Mouse (Mus musculus): Measurements from ENCODE around the gene Elovl6.

The Elovl6 gene

DNA sequence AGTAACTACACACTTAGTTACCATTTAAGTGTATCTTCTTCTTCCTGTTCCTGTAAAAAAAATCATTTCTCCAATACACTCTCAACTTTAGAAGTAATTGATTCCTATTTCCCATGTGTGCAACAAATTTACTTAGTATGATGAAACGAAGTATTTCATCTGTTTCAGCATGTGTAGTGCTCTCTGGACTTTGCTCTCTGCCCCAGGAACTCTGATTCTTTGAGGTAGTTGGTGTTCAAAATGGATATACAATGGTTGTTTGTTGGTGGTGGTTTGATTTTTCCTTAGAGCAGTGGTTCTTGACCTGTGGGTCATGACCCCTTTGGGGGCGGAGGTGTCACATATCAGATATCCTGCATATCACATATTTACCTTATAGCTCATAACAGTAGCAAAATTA lies 32.7 kb downstream of the Elovl6 start:
- DNase-seq (ENCODE audit: low read depth in 2 of 2, low spot score in 2 of 2) = no peak

DNA sequence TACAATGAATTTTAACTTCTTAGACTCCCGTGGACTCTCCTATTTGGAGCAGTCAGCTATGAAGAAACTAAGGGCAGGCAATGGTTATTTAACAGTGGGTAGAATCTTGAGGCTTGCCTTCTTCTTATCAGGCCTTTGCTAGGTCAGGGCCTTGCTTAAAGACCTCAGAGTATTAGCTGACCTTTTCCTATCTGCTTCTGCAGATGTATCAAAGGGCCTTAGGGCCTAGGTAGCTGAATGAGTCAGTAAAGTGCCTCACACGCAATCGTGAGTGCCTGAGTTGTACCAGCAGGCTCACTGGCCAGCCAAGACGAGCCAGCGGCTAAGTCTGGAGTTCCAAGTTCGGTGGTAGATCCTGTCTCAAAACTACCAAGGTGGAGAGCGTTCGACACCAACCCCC lies 33.3 kb downstream of the Elovl6 start:
- no peak for DNase-seq (ENCODE audit: low read depth in 2 of 2, low spot score in 2 of 2)

DNA sequence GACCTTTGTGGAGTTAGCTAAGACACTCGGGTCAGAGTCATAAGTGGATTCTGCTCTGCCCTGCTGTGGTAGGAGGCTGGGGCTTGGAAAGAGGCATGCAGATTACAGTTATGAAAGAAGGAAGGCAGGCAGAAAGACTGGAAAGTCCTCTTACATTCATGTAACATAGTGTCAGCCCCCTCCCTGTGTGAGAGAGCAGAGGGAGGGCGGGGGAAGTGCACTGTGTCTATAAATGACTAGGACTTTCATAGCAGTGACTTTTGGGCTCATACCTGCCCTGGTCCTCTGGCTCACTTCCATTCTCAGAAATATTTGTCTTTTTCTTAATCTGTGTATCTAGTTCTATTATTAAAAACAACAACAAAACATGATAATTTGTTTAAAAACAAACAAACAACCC lies 33.9 kb downstream of the Elovl6 start:
- DNase-seq (ENCODE audit: low read depth in 2 of 2, low spot score in 2 of 2) = no peak

DNA sequence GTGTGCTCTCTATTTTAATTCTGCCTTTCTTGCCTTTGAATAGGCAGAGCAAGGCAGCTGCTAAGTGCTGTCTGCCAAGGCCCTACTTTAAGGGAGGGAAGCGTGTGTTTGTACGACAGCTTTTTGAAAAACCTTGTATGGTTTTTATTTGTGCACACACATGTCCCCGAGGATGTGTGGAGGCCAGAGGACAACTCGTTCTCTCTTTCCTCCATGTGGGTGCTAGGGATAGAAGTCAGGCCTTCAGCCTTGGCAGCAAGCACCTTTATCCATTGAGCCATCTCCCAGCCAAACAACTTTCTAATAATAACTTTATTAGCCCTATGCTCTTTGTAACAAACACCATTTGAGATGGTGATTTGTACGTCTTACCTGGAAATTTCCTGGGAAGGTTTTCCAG lies 34.7 kb downstream of the Elovl6 start:
- no peak for DNase-seq (ENCODE audit: low read depth in 2 of 2, low spot score in 2 of 2)

DNA sequence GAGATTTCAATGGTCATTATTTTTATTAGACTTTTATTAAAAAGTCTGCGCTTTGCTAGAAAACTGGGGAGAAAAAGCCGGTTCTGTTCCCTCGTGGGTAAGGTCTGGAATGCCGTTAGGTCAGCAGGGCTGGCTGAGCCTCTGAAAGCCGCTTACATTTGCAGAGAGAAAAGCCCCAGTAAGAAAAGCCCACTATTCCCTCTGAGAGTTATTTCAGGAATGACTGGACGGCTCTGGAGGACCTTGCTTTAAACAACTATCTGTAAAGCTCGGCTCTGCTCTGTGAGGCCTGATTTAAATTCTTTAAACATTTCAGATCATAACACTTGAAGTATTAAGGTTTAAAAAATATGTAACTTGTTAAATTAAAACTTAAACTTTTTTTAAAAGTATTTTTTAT lies 36.4 kb downstream of the Elovl6 start:
- DNase-seq (ENCODE audit: low read depth in 2 of 2, low spot score in 2 of 2) = no peak

DNA sequence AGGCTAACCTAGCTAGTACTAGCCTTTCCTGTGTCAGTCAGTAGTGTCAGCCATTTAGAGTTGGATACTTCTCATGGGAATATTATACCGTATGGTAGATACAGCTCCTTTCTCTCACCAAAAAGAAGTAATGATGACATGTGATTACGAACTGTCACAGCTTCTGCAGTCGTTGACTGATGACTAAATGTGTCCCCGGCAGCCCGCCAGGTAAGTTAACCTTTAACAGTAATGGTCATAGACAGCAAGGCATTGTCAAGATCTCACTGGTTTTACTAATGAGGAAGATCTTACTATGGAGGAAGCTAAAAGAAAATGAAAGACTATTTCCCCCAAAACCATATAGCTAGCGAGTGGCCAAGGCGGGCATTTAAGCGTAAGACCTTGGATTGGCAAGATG lies 38.8 kb downstream of the Elovl6 start:
- DNase-seq (ENCODE audit: low read depth in 2 of 2, low spot score in 2 of 2) = no peak

DNA sequence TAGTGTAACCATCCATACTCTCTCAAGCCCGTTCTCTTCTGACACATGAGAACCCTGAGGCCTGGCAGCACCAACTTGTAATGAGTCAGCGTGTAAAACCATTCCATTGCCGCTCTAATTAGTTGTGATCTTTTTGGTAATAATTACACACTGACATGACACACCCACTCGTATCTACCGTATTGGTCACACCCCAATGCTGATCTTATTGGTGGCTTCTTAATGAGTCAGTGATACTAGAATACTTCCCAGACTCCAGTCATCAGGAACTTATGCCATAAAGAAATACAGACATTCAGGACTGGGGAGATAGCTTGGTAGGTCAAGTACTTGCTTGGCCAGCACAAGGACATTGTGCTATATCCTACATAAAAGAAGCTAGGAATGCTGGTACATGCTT lies 39.5 kb downstream of the Elovl6 start:
- no peak for DNase-seq (ENCODE audit: low read depth in 2 of 2, low spot score in 2 of 2)

DNA sequence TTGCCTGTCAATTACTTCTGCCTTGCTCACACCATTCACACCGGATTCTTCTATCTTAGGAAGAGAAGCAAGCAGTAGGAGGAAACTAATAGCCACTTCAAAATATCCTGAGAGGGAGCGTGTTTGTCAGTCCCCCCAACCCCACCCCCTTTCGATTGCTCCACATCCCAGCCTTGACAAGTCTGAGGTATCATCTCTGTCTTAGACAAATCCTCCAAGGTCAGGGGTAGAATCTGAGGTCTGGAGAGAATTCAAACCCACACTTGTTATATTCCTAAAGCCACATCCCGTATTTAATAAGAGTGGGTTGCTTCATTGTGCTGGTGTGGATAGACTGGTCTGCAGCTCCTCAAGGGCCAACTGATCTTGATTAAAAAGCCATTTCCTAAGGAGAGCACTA lies 40.8 kb downstream of the Elovl6 start:
- no peak for DNase-seq (ENCODE audit: low read depth in 2 of 2, low spot score in 2 of 2)

DNA sequence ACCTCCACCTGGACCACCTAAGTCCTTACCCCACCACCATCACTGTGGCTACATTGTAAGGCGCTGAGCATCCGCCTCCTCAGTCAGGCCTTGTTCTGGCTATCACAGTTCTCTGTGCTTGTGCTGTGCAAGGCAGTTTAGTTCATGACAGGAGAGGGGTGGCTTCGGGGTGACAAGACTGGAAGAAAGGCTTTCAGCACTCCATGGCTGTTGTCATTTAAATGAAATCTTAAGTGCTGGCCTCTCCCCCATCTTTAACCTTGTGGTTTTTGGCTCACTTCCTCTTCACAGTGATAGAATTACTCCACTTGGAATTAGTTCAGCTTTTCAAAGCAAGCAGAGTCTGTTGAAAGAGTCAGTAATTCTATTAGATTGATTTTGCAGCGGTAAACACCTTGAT lies 41.5 kb downstream of the Elovl6 start:
- no peak for DNase-seq (ENCODE audit: low read depth in 2 of 2, low spot score in 2 of 2)

DNA sequence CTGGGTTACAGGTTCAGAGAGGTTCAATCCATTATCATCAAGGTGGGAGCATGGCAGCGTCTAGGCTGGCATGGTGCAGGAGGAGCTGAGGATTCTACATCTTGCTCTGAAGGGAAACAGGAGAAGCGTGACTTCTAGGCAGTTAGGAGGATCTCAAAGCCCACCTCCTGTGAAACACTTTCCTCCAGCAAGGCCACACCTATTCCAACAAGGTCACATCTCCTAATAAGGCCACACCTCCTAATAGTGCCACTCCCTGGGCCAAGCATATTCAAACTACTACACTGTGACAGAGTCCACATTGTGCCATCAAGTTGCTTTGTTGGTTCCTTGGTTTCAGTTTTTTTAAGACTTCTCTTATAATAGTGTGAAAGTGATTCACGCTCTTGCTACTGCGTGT lies 42.9 kb downstream of the Elovl6 start:
- no peak for DNase-seq (ENCODE audit: low read depth in 2 of 2, low spot score in 2 of 2)

DNA sequence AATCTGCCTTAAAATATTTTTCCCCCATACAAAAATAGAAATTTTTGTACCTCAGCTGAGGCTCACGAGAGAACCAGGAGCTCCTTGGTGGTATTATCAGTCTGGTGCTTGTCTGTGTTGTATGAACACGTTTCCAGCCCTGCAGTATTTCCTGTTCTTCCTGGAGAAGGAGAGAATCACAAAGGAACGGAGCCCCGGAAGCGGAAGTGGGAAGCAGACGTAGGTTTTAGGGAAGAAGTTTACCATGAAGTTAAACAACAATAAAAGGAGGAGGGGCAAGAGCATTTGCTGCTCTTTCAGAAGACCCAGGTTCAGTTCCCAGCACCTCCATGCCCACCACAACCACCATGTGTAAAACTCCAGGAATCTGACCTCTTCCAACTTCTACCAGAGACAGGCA lies 44.4 kb downstream of the Elovl6 start:
- DNase-seq (ENCODE audit: low read depth in 2 of 2, low spot score in 2 of 2) = no peak

DNA sequence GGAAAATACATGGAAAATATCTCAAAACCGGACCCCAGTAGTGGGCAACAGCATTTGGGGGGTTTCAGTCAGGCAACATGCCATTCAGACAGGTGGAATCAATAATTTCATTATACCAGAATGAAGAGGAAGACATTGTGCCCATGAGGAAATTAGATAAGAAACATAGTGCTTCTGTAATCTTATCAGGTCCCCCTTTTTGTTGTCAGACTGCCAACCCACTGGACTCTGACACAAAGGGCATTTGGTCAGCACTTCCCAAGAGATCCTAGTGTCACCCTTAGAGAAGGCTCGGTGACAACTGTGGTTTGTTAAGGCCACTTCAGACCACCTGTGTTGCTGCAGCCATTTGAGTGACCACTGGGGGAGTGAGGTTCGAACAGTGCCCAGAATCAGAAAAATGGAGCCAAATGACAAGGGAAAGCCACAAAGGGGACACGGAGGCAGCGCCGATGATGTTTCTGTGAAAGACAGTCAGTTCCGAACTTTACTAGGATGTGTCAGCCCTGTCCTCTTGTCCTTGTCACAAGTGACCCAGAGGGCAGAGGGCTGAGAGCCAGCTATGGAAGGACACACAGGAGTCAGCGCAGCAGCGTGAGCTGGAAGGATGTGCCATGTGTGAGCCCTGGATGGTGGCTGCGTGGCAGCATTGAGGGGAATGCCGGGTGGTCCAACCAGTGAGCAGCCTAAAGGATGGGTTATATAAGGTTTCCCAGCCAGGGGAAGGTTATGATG lies 46.8 kb downstream of the Elovl6 start:
- DNase-seq (ENCODE audit: low read depth in 2 of 2, low spot score in 2 of 2) = no peak

DNA sequence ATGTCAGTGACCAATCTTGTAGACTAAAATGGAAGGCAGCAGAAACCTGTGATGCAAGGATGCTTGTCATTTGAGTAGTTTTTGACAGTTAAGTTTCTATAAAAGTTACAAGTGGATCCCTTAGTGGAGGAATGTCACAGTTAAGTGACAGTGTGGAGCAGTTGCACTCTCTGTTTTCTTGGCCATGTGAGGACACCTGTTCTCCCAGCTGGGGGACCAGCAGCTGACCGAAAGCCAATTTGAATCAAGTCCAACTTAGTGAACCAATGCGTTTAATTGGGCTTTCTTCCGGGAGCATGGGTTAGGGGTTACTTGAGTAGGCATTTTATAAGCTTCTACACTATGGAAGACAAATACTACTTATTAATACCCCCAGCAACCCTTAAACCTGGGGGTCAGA lies 48.9 kb downstream of the Elovl6 start:
- no peak for DNase-seq (ENCODE audit: low read depth in 2 of 2, low spot score in 2 of 2)

DNA sequence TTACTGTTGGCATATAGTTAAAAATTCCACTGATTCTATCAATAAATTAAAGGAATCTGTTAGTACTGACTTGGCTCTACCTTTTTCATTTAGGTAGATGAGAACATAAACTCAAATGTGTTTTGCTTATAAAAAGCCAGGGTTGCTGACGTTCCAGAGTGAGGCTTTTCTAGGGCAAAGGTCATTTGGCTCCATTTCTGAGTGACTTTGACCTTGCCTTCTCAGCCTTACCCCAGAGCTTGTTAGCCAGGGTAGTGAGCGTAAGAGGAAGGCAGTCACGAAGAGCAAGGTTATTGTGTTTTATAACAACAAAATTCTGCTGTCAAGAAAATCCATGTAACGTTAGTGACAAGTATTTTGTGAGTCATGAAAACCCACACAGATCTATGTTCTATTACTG lies 50.3 kb downstream of the Elovl6 start:
- DNase-seq (ENCODE audit: low read depth in 2 of 2, low spot score in 2 of 2) = no peak

DNA sequence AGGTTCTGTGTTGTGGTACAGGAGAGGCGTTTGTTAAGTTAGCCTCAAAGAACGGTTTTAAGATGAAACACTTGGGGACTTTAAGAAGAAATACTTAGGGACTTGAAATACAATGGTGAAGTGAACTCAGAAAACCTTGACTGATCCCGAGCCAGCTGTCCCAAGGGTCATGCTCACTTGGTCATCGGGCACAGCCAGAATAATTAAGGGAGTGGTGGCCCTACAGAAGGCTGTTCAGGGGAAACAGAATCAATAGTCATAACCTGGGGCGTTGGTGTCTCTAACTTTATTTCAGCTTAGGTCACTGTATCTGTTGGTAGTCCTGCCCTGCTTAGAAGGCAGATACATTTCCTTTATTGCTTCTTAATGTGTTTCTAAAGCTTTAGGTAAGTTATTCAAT lies 51.1 kb downstream of the Elovl6 start:
- DNase-seq (ENCODE audit: low read depth in 2 of 2, low spot score in 2 of 2) = no peak

DNA sequence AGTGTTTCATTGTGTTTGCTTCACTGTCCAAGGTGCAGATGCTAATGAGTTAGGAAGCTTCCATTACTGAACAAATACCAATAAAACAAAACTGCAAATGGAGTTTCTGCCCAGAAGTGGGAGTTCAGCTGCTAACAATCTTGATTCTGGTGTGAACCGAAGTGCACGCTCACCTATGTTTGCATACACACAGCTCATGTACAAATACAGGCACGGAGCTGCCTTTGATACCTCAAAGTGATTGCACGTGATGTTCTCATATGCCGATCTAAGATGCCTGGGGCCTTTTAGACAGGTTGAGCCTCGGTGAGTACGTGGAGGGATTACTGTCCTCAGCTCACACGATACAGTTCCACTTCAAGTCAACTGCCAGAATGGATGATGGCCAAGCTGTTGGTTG lies 55.8 kb downstream of the Elovl6 start:
- DNase-seq (ENCODE audit: low read depth in 2 of 2, low spot score in 2 of 2) = no peak

DNA sequence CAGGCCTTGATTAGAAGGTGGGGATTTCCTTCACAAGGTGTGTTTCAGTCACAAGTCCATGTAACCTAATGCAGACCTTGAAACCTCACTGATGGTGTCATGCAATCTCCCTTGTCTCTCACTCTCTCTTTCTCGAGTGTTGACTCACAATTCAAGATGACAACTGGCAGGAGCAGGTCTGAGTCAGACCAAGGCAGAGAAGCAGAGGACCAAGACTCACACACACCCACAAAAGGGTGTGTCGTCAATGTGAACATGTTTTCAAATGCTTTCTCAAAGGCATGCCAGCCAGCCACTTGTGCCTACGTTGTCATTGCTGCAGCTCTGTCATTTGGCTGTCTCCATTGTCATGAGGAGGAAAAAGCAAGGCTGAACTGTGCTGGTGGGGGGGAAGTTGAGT lies 56.6 kb downstream of the Elovl6 start:
- no peak for DNase-seq (ENCODE audit: low read depth in 2 of 2, low spot score in 2 of 2)

DNA sequence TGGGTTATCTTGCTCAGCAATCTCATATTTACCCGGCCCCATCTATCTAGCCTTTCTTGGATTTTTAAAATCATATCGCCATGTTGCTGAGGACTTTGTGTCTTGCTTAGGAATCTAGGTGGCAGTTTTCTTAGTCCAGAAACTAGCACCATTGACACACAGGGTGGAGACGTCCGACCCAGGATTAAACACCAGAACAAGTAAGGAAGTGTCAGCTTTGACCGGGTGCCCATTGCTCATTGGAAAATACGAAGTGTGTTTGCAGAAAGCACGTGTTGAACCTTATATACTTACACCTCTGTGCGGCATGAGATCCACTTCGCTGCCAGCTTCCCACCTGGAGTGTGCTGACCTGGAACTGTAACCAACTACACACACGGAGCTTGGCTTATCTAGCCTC lies 57.5 kb downstream of the Elovl6 start:
- no peak for DNase-seq (ENCODE audit: low read depth in 2 of 2, low spot score in 2 of 2)

DNA sequence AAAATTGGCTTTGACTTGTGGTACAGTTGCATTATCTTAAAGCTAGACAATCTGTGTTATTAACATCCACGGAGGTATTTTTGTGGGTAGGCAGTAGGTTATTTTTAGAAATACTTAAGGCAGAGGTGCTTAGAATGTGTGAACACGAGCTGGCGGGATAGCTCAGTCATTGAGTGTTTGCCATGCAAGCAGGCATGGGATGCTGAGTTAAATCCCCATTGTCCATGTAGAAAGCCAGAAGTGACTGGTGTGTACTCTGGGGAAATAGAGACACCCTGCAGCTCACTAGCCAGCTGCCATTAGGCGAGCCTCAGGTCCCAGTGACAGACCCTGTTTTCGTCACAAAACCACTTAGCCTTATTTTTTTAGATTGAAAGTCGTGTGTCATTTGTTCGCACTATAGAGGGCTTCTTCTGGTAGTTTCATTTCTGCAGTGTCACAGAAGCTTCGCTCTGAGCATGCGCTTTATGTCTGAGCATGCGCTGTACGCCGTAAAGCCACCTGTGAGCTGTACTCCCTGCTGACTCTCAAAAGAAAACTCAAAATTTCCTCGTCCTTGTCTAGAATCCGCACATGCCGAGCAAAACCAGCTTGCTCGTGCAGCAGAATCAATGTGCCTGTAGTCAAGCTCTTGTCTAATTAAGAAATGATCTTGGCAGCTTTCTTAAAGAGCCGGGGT lies 58.5 kb downstream of the Elovl6 start:
- DNase-seq (ENCODE audit: low read depth in 2 of 2, low spot score in 2 of 2) = peak; percentile 73 to 77

DNA sequence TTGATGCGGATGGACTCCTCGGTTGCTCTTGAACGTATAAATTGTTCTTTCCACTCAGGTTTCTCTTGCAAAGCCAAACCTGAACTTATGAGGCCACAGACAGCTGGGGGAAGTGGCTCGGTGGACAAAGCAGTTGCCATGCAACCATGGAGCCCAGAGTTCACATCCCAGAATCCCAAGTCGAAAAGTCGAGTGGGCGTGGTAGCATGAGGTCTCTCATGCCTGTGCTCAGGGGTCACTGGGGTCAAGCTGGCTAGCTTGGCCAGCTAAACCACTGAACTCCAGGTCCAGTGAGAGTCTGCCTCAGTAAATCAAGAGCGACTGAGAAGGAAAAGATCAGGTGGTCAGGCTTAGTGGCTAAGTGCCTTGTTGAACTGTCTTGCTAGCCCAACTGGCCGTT lies 59.1 kb downstream of the Elovl6 start:
- no peak for DNase-seq (ENCODE audit: low read depth in 2 of 2, low spot score in 2 of 2)

DNA sequence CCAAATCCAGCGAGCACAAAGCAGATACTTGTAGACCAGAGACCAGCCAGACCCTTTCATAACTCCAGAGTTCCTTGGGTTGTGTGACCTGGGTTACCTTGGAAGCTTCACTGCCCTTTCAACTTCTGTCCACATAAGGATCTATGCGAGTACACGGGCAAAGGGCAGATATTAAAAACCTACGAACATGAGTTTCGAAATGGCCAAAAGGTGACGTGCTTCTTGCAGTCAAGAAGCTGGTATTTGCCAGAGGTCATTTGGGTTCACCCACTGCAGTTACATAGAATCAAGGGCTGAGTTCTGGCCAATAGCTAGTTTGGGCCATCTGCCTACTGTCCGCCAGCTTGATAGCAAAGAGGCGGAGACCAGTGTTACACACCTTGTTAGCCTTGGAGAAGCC lies 59.6 kb downstream of the Elovl6 start:
- DNase-seq (ENCODE audit: low read depth in 2 of 2, low spot score in 2 of 2) = no peak

DNA sequence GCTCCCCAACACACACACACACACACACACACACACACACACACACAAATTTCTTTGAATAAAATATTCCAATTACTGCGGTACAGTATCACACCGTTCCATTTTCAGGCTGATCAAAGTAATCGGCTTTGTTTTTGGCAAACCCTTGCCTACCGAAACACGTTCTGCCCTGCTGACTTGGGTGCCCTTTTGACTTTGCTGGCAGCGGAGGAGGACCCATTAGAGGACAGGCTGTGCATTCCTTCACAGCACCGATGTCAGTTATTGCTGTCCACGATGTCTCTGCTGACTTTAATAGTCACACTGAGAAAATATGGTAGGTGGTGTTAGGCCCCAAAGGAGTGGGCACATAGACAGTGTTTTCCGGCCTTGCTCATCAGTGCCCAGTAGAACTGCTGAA lies 60.8 kb downstream of the Elovl6 start:
- no peak for DNase-seq (ENCODE audit: low read depth in 2 of 2, low spot score in 2 of 2)

DNA sequence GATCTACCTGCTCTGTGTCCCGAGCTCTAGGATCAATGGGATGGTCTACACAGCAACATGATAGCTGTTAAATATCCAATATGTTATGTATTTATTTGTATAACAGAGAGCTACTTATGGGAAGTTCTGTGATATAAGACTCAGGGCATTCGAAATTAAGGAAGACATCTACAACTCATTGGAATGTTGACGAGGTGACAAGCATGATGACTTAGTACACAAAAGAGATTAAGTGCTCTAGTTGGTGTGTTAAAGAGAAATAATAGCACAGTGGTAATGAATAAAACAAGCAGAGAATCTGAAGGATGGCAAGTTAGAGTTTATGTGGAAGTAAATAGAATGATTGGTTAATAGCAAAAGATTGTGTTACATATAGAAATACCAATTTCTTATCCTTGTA lies 61.6 kb downstream of the Elovl6 start:
- no peak for DNase-seq (ENCODE audit: low read depth in 2 of 2, low spot score in 2 of 2)
